Mouse (Mus musculus): ENCODE results near the gene Nrxn2.

Nrxn2 gene

GRCm38 (mm10) chr19:6392743-6393393 lies 25.7 kb upstream of the Nrxn2 start:
- 97% methylated on average over 14 of the region's 14 CpGs for WGBS

DNA sequence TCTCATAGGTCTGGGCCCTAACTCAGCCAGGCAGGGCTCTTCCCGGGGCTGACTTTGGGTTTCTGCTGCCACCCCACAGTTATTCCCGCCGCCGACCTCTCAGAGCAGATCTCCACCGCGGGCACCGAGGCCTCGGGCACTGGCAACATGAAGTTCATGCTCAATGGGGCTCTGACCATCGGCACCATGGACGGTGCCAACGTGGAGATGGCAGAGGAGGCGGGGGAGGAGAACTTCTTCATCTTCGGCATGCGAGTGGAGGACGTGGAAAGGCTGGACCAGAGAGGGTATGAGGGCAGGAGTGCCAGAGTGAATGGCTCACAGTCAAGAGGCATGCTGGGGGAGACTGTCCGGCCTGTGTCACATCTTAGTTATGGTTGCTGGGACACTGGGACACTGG lies 24.9 kb upstream of the Nrxn2 start:
- WGBS, result 93% methylated on average over 16 of the region's 16 CpGs

DNA sequence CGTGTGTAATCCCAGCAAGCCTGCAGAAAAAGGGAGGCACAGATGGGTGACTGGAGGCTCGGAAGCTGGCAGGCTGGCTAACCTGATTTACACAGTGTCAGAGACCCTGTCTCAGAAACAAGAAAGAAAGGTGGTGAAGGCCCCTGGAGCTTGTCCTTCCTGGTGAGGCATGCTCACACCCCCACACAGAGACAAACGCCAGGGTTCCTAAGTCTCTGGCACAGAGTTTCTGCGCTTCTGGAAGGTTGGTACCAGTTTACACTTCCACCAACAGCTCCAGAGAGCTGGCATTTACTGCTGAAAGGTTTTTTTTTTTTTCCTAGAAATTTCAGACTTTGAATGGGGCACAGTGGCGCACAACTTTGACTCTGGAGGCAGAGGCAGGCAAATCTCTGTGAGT lies 22.3 kb upstream of the Nrxn2 start:
- WGBS, result 58% methylated on average over 5 of the region's 5 CpGs

DNA sequence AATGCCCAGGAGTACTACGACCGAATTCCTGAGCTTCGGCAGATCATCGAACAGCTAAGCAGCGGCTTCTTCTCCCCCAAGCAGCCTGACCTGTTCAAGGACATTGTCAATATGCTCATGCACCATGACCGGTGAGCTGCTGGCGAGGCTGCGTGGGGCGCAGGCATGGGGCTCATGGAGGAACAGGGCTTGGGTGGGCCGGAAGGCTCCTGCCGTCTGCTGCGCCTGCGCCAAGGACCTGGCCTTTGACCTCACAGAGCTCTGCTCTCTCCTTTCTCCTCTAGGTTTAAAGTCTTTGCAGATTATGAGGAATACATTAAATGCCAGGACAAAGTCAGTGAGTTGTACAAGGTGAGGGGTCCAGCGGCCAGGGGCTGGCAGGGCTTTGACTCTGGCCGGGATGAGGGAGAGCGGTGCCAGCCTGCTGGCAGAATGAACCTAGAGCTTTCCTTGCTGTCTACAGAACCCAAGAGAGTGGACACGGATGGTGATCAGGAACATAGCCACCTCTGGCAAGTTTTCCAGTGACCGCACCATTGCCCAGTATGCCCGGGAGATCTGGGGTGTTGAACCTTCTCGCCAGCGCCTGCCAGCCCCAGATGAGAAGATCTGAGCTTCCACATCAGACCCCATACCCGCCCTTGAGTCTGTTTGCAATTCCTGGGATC lies 20.8 kb upstream of the Nrxn2 start:
- 90% methylated on average over 22 of the region's 22 CpGs for WGBS

GRCm38 (mm10) chr19:6398447-6399284 lies 19.9 kb upstream of the Nrxn2 start:
- 3% methylated on average over 39 of the region's 39 CpGs for WGBS

DNA sequence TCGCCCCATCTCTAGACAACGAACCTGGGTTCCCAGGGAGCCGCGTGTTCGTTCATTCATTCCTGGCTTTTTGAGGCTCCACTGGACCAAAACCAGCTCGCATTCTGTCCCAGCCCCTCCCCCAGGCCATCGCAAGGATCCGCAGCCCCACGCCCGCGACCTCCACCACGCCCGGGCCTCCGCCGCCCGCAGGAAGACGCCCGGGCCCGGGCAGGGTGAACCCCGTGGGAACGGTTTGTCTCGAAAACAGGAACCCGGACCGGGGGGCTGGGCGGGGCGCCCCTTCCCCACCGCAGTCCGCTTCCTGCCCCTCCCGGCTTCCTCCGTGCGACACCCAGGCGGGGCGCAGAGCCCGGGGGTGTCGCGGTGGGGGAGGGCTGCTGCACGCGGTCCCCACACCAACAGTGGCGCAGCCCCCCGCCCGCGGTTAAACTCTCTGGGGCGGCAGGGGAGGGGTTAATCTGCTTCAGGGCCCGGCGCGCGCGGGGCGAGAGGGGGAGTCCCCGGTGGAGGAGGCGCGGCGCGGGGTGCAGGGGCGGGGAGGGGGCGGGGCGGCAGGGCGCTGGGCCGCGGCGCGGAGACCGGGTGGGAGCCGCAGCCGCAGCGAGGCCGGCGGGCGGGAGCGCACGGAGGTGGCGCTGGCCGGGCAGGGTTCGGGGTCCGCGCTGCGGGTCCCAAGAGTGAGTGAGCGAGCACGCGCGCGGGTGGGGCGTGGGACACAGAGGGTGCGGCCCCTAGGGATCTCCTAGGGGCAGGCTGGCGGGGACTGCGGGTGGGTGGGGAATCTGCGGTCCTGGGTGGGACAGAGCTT lies 19.0 kb upstream of the Nrxn2 start, which contains the start of gene Rasgrp2:
Gene Rasgrp2, plus strand, starts transcription at position 56 of the 811 bp plus-strand sequence.
- 2% methylated on average over 86 of the region's 87 CpGs for WGBS

GRCm38 (mm10) chr19:6400096-6401086 lies 18.1 kb upstream of the Nrxn2 start:
- 3% methylated on average over 29 of the region's 29 CpGs for WGBS

DNA sequence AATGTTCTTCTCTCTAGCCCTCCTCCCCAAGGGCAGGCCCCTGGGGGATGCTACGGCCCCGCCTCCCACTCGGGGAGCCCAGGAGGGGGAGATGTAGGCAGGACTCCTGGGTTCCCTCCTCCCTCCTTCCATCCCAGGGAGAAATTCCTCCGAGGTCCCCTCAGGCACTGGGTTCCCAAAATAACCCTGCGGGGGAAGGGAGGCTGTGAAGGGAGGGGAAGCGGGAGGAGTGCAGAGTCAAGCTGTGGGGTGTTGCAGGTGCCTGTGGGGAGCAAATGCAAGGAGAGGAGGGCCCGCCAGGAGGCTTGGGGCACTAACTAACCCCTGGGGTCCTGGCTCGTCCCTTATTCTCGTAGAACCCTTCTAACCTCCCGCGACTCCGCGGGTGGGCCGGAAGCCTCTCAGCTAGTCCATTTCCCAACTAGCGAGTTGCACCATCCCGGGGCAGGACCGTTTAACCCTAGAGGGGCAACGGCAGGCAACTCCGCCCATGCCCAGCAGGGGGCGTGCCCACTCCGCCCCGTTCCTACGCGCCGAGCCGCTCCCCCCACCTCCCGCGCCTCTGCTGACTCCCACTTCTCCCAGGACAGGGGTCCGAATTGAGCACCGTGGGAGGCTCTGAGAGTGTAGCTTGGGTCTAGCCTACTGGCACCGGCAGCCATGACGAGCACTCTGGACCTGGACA lies 17.3 kb upstream of the Nrxn2 start:
- WGBS, result under 1% methylated on average over 32 of the region's 32 CpGs

DNA sequence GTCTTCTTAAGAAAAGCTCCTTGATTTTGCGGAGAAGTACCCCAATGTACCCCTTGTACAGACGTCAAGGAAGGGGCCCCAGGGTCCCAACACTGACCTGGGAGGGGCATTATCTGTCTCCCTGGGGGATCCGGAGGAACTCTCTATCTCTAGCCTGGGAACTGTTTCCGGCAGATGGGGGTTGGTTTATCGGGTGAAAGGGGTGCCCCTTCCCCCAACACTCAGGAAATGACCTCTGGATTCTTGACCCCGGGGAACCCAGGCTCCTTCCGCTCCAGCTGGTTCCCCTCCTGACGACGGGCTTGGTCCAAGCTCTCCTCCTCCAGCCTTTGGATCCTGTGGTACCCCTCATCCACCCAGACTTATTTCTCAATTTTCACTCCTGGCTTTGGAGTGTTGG lies 16.6 kb upstream of the Nrxn2 start:
- WGBS, result 37% methylated on average over 9 of the region's 9 CpGs

GRCm38 (mm10) chr19:6403869-6404268 lies 14.7 kb upstream of the Nrxn2 start:
- WGBS, result 81% methylated on average over 10 of the region's 10 CpGs

DNA sequence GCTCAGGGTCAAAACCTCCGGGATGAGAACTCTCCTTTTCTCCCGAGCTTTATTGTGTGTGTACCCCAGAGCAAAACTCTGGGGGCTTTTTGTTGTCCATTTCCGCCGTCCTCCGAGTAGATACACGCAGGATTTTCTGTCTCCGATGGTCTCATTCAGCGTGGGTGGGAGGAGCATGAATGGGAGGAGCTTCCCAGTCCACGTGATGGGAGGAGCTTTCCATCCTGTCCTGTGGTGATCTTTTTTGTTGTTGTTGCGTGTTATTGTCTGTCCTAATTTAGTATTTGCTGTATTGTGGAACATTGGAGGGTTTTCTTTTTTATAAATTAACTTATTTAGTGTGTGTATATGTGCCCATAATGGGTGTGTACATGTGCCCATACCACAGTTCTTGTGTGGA lies 13.1 kb upstream of the Nrxn2 start:
- 76% methylated on average over 10 of the region's 10 CpGs for WGBS

DNA sequence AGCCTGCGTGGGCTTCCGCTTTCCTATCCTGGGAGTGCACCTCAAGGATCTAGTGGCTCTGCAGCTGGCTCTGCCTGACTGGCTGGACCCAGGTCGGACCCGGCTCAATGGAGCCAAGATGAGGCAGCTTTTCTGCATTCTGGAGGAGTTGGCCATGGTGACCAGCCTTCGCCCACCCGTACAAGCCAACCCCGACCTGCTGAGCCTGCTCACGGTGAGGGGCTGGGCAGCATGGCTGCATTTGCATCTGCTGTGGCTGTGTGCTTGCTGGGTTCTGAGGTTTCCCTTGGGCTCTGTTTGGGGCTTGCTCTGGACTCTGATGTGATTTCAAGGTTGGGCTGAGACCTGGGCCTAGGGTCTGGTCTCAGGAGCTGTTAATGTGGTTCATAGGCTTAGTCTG lies 11.4 kb upstream of the Nrxn2 start:
- 81% methylated on average over 8 of the region's 8 CpGs for WGBS

- WGBS, result 70% methylated on average over 16 of the region's 16 CpGs
These were observed 10.6 kb upstream of the Nrxn2 start for GRCm38 (mm10) chr19:6407816-6408510.

- WGBS, result 81% methylated on average over 8 of the region's 8 CpGs
These were observed 9.8 kb upstream of the Nrxn2 start for GRCm38 (mm10) chr19:6408749-6409148.

GRCm38 (mm10) chr19:6409176-6409575 lies 9.4 kb upstream of the Nrxn2 start:
- 75% methylated on average over 5 of the region's 5 CpGs for WGBS

- 91% methylated on average over 5 of the region's 5 CpGs for WGBS
These were observed 8.6 kb upstream of the Nrxn2 start for GRCm38 (mm10) chr19:6409936-6410335.

DNA sequence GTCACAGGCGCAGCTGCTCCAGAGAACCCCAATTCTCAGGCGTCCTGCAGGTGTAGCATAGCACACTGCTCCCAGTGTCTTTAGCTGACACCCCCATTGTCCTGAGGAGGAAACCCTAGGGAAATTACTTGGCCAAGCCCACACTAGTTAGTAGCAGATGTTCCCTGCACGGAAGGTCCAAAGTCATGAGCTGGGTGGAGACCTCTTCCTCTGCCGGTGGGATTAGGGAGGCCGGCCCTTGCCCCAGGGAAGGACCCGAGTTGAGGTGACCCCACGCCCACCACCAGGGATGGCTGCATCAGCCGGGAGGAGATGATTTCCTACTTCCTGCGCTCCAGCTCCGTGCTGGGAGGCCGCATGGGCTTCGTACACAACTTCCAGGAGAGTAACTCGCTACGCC lies 5.7 kb upstream of the Nrxn2 start:
- WGBS, result 83% methylated on average over 14 of the region's 14 CpGs

- WGBS, result 54% methylated on average over 6 of the region's 6 CpGs
These were observed 3.1 kb upstream of the Nrxn2 start for GRCm38 (mm10) chr19:6415454-6415853.

- WGBS, result 22% methylated on average over 9 of the region's 9 CpGs
These were observed 2.3 kb upstream of the Nrxn2 start for GRCm38 (mm10) chr19:6416124-6416770.

Measured in cerebral cortex, adult 2 months (tissue).